Mouse (Mus musculus) CH12.LX (cell line): Measurements from ENCODE around the gene Chst8.

Experiments
- CHD2 ChIP-seq: IDR thresholded peaks from 2 replicates; pipeline ENCODE4 v1.6.1; 2011; ENCODE audit warnings: low read length, improper control_type of control experiment
- CTCF ChIP-seq, 2 experiments: IDR thresholded peaks in 1 of 2; conservative IDR thresholded peaks in 1 of 2; 2 replicates each; pipeline ENCODE4 v1.5.1; 2011 to 2012; ENCODE audit warnings: low read depth in 2 of 2, low read length in 2 of 2, improper control_type of control experiment in 1 of 2, inconsistent platforms in 1 of 2, mild to moderate bottlenecking in 1 of 2, moderate library complexity in 1 of 2
- E2F4 ChIP-seq: IDR thresholded peaks from 2 replicates; pipeline ENCODE4 v1.6.1; 2011; ENCODE audit warnings: low read depth, low read length, improper control_type of control experiment; ENCODE audit not compliant: insufficient replicate concordance
- GABPA ChIP-seq: IDR thresholded peaks from 2 replicates; pipeline ENCODE4 v1.6.1; 2012; ENCODE audit warnings: low read depth, low read length, improper control_type of control experiment, inconsistent platforms; ENCODE audit not compliant: insufficient replicate concordance
- MAZ ChIP-seq: IDR thresholded peaks from 2 replicates; pipeline ENCODE4 v1.6.1; 2012; ENCODE audit warnings: low read depth, mild to moderate bottlenecking, inconsistent platforms, low read length, improper control_type of control experiment, moderate library complexity
- NRF1 ChIP-seq: IDR thresholded peaks from 2 replicates; pipeline ENCODE4 v1.6.1; 2014; ENCODE audit warnings: low read depth, mild to moderate bottlenecking, inconsistent platforms, low read length, improper control_type of control experiment, moderate library complexity
- POLR2A ChIP-seq: IDR thresholded peaks from 2 replicates; pipeline ENCODE4 v1.6.1; 2011; ENCODE audit warnings: low read depth, mild to moderate bottlenecking, improper control_type of control experiment, low read length
- RCOR1 ChIP-seq: conservative IDR thresholded peaks from 2 replicates; pipeline ENCODE4 v1.6.1; 2012; ENCODE audit warnings: low read depth, mild to moderate bottlenecking, inconsistent platforms, low read length, improper control_type of control experiment
- SIN3A ChIP-seq: IDR thresholded peaks from 2 replicates; pipeline ENCODE4 v1.6.1; 2012; ENCODE audit warnings: low read length, improper control_type of control experiment, inconsistent platforms
- USF1 ChIP-seq: IDR thresholded peaks from 2 replicates; pipeline ENCODE4 v1.6.1; 2014; ENCODE audit warnings: low read depth, mild to moderate bottlenecking, inconsistent platforms, low read length, improper control_type of control experiment
- USF2 ChIP-seq: conservative IDR thresholded peaks from 2 replicates; pipeline ENCODE4 v1.6.1; 2011; ENCODE audit warnings: low read depth, low read length, improper control_type of control experiment
- ZNF384 ChIP-seq: IDR thresholded peaks from 2 replicates; pipeline ENCODE4 v1.6.1; 2012; ENCODE audit warnings: low read depth, low read length, improper control_type of control experiment, inconsistent platforms

DNA sequence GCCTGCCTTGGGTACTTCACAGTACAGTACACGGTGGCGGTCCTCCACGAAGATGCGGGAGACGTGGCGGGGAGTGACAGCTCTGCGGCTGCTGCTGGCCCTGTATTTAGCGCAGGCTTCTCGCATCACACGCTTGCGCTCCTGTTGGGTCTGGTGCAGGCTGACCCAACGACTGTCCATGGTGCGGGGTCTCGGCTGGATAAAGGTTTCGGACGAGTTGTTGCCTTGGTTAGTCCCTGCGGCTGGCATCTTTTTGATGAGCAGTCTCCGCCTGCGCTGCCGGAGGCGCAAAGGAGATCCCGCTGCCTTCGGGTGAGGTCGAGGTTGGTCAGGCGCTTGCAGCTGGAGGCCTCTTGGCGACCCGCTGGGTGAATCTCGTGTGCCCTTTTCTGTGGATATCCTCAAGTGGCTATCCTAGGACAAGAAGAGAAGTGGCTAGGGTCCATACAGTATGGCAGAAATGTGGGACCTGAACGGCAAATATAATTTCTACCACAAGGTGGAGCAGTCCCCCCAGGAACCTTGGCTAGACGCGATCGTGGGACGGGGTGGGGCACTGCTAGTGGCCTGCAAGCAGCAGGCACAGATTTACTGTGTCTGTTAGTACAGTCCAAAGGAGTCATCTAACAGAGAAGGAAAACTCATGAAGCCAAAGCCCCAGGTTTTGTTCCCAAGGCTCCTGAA lies 136.5 kb downstream of the Chst8 start:
- TF ChIP-seq RCOR1 (no peak), ZNF384 (no peak), CHD2 (no peak), POLR2A (no peak), CTCF (conservative IDR thresholded peaks at IDR 0.05 in 1 of 2, IDR thresholded peaks at IDR 0.05 in 1 of 2; ENCODE audit: low read depth in 2 of 2, low read length in 2 of 2) (peak; percentile 48 to 89), USF2 (no peak), USF1 (no peak), MAZ (no peak), GABPA (no peak), E2F4 (no peak), SIN3A (no peak), NRF1 (no peak)
